Mouse (Mus musculus) layer of hippocampus, adult 11-12 months (tissue): Measurements from ENCODE around the gene Dock4.

Source experiments
- DNase-seq: peaks from one replicate; pipeline ENCODE4 v3.0.0; 2022; ENCODE audit warnings: low spot score

Dock4 gene

DNA sequence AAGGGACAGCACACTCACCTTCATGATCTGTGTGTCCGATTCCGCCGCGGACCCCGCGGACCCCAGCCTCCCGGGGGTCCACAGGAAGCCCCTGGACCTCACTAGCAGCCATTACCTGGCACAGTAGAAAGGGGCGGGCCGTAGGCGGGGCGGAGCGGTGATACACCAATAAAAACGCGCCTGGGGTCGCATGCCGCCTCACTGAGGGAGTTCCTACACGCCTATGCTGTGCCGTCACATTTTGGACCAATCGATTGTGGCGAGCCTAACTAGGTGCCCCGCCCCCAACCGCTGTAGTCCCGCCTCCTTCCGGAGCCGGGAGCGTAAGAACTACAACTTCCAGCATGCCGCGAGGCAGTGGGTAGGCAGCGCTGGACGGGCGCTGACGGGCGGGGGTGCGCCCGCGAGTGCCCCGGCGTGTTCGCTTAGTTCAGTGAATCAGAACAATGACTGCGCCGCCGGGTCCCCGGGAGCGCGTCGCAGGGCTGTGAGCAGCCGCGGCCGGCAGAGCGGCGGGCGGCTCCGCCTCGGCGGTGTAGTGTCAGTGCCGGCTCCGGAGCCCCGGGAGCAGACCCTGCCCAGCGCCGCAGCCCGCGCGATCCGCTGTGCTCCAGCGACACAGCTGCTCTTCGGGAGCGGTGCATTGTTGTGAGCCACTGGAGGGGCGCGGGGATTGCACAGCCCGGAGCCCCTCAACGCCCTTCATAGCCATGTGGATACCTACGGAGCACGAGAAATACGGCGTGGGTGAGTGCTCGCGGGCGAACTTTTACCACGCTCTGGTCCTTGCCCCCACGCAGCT, at the start of gene Dock4, which contains the start of gene Zfp277:
Dock4 (plus strand) TSS at position 305 of the 802 bp plus-strand sequence.
Zfp277 (minus strand) TSS at position 255 of the 802 bp plus-strand sequence.
- DNase-seq: peak; percentile 100

DNA sequence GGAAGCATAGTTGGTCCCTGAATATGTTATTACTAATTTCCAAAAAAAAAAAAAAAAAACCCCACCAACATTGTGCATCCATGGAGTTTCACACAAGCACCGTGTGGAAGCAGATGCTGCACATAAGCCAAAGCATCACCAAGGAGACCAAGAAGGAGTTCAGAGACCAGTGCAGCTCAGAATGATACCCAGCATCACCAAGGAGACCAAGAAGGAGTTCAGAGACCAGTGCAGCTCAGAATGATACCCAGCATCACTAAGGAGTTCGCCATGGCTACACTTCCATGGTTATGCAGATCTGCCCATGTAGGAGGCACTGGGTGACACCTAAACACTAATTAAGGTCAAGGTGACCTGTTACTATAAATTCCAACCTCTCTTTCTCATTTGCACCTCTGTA, 46.8 kb upstream of the Dock4 start:
- no peak for DNase-seq

DNA sequence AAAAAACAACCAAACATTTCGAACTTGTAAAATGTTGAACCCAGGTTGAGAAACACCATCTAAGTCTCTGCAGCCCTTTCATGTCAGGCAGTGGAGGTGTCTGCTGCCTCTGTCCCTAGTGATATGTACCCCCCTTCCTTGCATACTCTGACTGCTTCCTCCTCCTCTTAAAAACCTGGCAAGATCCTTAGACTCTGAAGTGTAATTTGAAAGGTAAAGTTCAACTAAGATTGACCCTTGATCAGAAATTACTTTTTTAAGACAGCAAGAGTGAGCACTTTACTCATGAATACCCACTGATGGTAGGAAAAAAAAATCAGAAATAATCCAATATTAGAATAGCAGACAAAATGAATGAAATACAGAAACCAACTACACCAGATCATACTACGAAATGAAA, 46.4 kb upstream of the Dock4 start:
- no peak for DNase-seq

DNA sequence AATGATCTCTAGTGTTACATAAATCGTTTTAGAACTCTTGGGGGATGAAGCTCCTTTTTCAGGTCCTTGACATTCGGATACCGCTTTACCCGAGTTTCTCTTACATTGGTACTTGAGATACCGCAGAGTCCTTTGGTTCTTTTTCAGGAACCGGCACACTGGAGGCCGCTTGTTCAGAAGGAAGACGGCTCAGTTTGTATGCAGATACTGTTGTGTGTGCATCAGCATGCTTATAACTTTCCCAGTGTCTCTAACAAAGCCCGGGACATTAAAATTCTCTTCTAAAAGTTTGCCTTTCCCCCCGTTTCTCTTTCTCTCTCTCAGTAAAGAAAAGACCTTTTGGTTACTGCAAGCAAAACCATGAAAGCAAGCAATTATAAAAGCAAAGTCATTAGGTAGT, 45.9 kb upstream of the Dock4 start:
- no peak for DNase-seq

DNA sequence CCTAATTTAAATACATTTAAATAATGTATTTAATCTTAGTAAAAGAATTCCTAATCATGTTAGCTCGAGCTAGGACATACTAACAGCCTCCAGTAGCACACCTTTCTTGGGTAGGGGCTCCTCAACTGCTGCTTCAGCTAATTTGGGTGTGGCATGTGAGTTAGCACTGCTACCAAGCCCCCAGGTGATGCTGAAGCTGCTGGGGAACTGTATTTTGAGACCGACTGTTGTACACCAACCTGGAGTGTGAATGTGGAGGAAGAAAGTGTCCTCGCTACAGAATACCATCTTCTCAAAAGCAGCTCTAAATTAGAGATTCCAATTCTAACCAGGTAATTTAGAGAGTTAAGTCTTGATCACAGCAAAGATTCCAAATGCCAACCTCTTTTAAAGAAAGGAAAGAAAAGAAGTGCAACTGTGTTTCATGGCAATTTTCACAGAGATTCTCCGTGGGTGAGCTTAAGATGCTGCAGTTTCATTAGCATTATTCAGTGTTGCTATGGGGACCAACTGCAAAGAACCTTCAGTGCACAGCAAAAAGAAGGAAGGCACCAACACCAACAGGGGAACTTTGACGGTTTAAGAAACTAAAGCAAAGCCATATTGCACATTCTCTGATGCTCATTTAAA, 31.0 kb upstream of the Dock4 start:
- DNase-seq: no peak

DNA sequence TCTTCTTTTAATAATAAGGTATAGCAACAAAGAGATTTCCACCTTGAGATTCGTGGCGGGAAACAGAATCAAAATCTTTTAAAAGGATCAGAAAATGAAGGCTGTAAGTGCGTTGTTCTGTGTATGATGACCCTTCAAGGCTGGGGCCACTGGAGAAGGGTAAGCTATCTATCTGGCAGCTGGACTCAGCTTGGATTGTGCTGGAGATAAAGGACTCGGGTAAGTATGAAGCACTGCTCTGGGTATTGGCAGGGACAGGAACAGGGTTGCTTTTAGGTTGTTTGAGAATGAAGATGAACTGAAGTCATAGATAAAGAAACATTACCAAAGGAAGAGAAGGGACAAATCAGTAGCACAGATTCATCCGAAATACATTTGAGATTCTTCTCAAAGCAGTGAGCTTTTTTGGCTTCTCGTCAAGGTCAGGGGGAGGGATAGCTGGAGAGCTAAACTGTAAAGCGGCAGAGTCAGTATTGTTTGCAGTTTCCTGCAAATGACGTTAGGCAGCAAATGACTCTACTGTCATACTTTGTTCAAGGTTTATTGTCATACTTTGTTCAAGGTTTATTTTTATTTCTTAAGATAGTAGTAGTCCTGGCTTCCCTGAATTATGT, 30.3 kb upstream of the Dock4 start:
- DNase-seq: no peak

DNA sequence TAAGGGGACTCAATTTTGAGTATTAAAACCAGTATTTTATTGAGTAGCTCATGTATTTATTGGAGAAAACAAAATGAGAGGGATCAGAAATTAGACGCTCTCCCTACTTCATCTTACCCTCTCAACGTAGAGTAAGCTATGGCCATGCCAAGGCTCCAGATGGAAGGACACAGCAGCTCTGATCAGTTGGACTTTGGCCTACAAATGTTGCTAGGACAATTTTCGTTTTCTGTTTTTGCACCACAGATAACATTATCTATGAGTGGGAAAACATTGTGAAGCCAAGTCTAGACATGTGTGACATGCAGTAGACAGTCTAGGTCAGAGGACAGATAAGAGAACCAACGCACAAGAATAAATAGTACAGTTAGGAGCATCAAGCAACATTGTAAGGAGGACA, 28.5 kb upstream of the Dock4 start:
- no peak for DNase-seq

DNA sequence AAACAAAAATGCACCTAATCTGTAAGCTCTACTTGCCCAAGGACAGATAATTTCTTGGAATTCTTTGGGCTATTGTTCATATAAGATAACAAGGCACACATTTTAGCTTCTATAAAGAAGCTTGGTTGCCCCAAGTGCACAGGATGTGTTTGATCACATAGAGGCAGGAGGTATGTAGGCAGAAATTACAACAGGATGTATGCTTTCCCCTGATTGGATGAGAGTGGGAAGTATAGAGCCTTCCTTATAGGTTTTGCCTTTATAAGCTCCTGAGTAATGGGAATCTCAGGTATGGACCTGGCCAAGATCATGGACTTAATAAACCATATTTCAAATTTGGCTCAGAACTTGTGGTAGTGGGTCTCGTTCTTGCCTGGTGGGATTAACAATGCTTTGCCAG, 20.8 kb upstream of the Dock4 start:
- DNase-seq: no peak

DNA sequence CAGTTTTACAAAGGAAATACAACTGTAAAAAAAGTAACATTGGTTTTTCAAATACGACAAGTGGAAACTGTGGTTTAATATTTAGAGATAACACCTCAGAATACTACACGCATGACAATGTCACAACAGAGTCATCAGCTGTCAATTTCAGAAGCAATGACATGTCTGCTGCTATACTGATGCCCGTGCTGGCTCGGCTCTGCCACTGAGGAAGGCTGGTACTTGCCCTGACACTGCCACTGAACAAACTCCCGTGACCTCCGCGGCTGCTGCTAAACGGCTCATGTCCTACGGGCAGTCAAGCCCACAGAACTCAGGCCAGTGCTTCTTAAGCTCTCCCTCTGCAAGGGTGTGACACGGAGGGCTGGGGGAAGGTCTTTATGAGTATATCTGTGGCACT, 18.1 kb upstream of the Dock4 start:
- no peak for DNase-seq

DNA sequence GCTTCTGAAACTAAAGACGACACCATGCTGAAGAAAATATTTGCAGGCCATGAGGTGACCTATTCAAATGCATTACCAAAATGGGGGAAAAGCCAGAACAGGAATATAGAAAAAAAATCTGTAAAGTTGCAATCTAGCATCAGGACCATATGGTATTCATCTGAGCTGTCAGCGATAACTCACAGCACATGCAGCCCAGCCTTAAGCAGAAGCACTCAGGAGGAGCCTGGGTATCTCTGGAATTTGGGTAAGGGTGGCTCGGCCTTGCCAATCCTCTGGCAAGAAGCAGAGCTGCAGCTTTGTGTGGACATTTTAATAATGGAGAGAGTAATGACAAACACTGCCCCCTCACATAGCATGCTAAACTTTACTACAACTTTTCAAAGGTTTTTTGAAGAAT, 15.8 kb upstream of the Dock4 start:
- DNase-seq: no peak

DNA sequence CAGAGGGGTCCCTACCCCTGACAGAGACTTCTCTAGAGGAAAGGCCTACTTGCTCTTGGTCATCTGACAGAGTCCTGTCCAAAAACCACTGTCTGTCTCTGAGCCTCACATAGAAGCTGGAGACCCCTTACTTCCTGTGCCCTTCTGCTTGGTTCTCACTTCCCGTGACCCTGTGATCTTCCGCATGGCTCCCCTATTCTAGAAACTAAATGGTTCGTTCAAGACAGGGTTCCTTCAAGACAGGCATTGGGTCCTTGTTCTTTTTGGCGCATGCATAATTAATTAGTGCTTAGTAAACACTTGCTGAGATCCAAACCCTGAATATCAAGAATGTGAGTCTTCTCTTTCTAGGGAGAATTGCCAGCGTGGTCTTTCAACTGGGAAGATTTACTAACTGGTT, 14.7 kb upstream of the Dock4 start:
- no peak for DNase-seq

DNA sequence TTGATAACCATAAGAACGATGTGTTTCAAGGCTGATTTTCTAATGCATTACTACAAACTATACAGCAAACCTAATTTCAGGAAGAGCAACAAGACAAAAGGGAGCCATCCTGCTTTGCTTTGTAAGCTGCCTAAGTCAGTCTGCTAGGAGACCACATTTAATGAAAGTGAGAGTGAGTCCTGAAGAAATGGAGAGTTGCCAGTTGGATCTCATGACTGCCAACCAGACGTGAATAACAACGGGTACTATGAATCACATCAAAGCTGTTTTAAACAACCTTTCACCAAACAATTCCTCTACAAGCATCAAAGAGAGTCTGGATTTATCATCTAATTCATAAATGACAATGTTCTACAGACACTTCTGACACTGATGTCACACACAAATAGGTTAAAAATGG, 11.7 kb upstream of the Dock4 start:
- DNase-seq: peak; percentile 28

DNA sequence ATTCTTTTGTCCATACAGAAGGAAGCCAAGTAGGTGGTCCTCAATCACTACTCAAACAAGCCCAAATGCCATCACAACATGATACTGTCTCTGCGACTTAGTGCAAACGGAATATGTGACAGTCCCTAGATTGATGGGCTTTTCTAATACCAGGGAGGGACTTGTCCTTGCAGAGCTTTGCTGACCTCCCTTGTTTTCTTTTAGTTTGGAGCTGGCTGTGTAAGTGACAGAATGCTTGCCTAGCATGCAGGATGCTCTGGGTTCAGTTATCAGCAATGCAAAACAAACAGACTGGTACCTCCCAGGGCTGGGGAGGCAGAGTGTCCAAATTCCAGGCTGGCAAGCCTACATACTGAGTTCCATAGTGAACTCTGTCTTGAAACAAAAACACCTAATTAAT, 7.7 kb upstream of the Dock4 start:
- no peak for DNase-seq

DNA sequence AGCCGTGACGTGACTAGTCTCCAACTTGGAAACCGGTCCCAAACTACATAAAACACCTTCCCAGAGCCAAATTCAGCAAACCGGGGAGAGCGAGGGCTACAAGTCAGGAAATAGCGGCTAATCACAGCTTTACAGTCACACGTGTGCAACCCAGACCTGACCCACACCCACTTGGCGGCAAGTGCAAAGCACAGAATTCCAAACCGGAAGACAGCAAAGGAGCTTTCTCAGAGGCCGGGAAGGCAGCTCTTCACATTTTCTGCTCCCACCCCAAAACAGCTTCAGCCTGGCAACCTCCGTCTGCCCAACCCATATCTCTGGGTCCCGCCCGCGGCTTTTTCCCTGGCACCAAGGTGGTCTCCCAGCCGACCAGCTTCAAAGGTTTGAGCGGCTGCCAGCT, 546 bp upstream of the Dock4 start:
- DNase-seq: no peak

DNA sequence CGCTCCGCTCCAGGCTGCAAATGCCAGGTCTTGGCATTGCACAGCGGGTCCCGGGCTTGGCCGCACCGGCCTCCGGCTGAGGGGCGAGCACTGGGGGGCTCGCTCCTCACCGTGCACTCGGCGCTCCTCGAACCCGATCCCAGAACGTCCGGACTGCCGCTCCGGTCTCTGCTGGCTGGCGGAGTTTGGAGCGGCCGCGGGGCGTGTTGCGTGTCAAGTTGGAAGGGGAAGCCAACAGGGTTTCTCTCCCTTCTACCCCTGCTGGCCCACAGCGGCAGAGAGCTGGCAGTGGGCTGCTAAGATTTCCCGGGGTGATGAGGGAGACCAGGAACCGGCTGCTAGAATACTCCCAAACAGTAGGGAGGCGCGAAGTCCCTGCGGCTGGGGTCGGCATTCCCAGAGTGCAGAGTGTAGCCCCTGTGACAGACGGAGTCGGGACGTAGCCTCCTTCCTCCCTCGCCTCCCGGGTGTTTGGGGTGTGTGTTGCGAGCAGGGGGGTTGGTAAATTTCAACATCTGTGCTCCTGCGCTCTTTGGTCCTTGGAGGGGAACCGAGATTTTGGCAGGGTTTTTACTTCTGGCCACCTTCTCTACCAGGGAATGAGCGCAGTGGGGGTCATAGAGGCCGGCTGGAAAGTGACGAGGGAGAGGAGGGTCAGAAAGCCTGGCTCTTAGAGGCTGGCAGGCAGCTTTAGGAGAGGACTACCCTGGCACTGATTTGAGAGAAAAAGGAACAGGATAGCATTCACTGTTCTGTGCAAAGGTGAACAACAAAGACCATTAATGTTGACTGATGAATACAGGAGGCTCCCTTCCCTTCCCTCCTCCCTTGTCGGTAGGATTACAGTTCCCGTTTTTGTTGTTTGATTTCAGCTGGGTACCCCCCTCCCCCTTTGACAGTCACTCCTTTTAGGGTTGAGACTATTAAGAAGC, 964 bp downstream of the Dock4 start:
- peak; percentile 57 for DNase-seq

DNA sequence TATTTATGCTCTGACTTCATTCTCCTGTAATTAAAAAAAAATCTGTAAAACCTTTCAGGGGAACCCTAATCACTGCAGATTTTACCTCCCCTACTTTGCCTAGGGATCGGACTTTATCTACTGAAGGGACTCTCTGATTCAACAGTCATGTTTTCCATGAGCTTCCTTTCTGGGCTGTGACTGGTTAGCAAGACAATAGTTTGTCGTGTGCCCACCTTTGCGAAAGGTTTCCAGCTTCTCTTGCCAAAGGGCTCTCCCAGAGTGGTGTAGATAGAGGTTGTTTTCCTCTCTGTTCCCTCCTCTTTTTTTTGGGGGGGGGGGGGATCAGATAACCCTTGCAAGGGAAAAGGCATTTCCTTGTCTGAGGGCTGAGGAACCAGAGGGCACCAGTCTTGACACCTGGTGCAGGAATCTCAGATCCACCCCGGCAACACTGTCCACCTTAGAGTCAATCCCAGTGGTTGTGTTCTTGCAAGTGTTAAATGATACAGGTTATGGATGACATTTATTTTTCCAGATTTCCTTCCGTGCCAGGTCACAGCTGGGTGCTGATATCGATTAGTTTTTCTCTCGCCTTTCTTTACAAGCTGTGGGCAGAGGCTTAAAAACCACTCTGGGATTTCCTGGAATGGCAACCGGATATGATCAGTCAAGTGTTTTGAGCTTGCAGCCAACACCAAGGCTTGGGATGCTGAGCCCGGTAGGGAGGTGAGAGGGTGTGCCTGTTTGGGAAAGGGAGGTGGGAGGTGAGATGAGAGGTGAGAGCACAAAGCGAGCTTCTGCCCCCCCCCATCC, 2.0 kb downstream of the Dock4 start:
- DNase-seq: no peak

DNA sequence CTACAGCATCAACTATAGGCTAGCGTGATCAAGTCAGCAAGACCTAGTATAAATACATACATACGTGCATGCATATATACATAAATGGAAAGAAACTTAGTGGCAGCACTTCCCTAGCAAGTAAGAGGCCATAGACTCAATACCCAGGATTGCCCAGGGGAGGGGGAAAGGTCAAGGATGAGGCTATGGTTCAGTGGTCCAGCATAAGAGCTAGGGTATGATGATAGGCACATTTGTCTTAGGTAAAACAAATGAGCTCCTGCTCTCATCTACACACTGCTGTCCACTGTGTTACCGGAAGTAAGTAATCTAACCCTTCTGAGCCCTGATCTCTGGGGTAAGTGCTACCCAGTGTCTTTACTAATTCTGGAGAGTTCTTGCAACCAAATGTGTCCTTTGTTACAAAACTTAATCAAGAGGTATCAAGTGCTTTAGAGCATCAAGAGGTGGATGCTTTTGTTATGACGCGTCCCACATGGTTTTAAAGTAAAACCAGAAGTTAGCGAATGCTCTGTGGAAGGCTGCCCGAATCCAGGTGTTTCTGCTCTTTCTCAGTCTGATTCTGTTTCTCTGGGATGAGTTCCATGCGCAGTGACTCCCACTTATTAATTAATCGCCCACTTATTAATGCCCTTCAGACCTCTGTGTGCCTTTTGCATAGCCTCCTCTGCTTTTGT, 3.5 kb downstream of the Dock4 start:
- DNase-seq: no peak

DNA sequence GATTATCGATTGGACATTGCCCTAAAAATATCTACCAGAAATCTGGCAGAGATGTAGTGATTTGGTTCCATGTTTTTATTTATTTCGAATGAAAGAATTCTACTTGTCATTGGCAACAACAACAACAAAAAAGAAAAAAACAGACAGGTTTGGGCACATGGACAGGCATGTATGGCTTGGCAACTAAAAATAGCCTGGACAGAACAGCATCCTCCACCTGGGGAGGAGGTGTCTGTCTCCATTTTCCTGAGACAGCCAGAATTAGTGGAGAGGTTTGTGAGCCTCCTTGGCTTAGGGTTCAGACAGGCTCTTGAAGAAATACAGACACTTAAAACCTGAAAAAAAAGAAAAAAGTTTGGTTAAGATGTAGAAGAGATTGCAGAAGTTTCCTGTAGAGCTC, 10.8 kb downstream of the Dock4 start:
- no peak for DNase-seq

DNA sequence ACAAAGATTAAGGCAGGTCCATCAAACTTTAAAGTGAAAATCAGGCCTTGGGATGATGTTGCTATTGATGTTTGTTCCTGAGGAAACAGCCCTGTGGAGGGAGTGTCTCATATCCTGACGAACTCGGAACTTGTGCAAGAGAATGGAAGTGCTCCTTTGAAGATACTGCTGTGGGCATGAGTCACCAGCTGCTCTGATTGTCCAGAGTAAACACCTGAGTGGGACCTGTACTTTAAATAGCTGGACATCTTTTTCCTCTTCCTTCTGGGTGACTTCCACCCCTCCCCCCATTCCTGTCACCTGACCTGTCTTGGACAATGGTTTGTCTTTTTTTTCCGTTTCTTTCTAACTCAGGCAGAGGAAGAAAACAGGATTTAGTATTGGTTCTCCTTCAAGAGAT, 13.2 kb downstream of the Dock4 start:
- no peak for DNase-seq

DNA sequence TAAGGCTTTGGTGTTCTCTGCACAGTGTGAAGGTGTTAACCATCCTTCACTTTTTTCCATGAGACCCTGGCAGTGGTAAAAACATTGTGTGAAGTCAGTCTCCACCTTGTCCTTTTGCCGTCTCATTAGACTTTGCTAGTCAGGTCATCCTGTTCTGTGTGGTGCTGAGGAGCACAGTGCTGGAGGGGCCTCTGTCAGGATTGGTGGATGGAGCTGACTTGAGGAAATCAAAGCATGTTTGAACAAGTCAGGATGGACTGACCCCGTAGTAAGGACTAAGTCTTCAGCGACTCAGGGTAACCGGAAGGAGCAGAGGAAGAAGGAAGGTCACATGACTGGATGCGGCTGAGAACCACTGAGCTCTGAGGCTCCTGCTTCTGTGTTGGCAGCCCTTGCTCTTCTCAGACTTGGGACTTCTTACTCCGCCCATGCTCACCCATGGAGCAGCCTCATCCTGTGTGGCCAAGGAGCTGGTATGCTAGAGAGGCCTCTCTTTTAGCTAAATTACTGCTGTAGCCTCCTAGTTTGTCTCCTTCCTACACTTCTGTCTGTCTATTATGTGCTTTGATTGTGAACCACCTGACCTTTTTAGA, 14.0 kb downstream of the Dock4 start:
- DNase-seq: no peak
